Mouse (Mus musculus) embryonic facial prominence, embryonic 12.5 days (tissue): ENCODE data around the gene Yipf7. TPM values are rescaled to one million over a fixed set of nuclear protein-coding genes. Genes with fewer than 3 reads are reported as not detected.
A peak's percentile ranks its signal among the peaks of the same experiment; 100 is the strongest.

Source experiments
- ATAC-seq: fragments of 200-750 bp; cut with Nextera tagmentation; 2 replicates; pipeline ENCODE4 v1.8.0; 2017; ENCODE audit not compliant: insufficient number of reproducible peaks, insufficient read depth, low FRiP score, low TSS enrichment
- H3K27ac ChIP-seq: fragments of 300-500 bp; sonication (generic); 2 replicates; pipeline ENCODE4 v1.5.1; 2016; ENCODE audit warnings: mild to moderate bottlenecking
- H3K27me3 ChIP-seq: fragments of 300-500 bp; sonication (generic); 2 replicates; pipeline ENCODE4 v1.6.1; 2016; ENCODE audit warnings: mild to moderate bottlenecking, moderate library complexity
- H3K36me3 ChIP-seq: fragments of 300-500 bp; sonication (generic); 2 replicates; pipeline ENCODE4 v1.6.1; 2016; ENCODE audit warnings: mild to moderate bottlenecking
- H3K4me1 ChIP-seq: fragments of 300-500 bp; sonication (generic); 2 replicates; pipeline ENCODE4 v1.6.1; 2016
- H3K4me2 ChIP-seq: fragments of 300-500 bp; sonication (generic); replicated peaks from 2 replicates; pipeline ENCODE4 v1.6.1; 2016; ENCODE audit warnings: mild to moderate bottlenecking, moderate library complexity
- H3K4me3 ChIP-seq: fragments of 300-500 bp; sonication (generic); 2 replicates; pipeline ENCODE4 v1.5.1; 2016; ENCODE audit warnings: mild to moderate bottlenecking
- H3K9ac ChIP-seq: fragments of 300-500 bp; sonication (generic); 2 replicates; pipeline ENCODE4 v1.6.1; 2016; ENCODE audit warnings: mild to moderate bottlenecking, moderate library complexity
- H3K9me3 ChIP-seq: fragments of 300-500 bp; sonication (generic); 2 replicates; pipeline ENCODE4 v1.6.1; 2016; ENCODE audit warnings: mild to moderate bottlenecking, moderate library complexity
- WGBS: fragments of 180-500 bp; shearing (Covaris S2); methylation state at CpG from one replicate; pipeline ENCODE4 v1.1.7; 2016; 5-methylcytosine and 5-hydroxymethylcytosine counted together
- polyA plus RNA-seq: library from polyadenylated mRNA; unstranded; fragments of >200 nt; fragmentation: Nextera tagmentation; extraction: Ambion mirVana; gene quantifications from 2 replicates; pipeline ENCODE4 v1.2.1, GENCODE M21; 2016

The Yipf7 gene
- polyA plus RNA-seq: 0.22 TPM in 1 of 2 replicates, not detected in the other

- Histone ChIP-seq H3K4me3 (no peak within 1 kb of the TSS), H3K4me2 (no peak within 1 kb of the TSS), H3K4me1 (no peaks in the 10 kb centered on the region), H3K9ac (no peak within 1 kb of the TSS), H3K9me3 (no peaks in the 10 kb centered on the region), H3K27ac (no peak within 1 kb of the TSS), H3K36me3 (no peaks in the 10 kb centered on the region), H3K27me3 (no peaks in the 10 kb centered on the region)
- ATAC-seq: no peak
- WGBS: 72% methylated on average over 4 of the region's 4 CpGs
Measured at GRCm38 (mm10) chr5:69542489-69542888, at the start of gene Yipf7. Yipf7 (minus strand) TSS chr5:69542648.

- H3K27me3 ChIP-seq: no peaks in the 10 kb centered on the region
- peak; percentile 97 for ATAC-seq
- peak within 1 kb of the TSS; percentile 73 for H3K4me3 ChIP-seq
- peak within 1 kb of the TSS; percentile 66 for H3K4me2 ChIP-seq
- WGBS: 3% methylated on average over 42 of the region's 42 CpGs
- no peaks in the 10 kb centered on the region for H3K36me3 ChIP-seq
- no peaks in the 10 kb centered on the region for H3K9me3 ChIP-seq
- peak within 1 kb of the TSS; percentile 81 for H3K9ac ChIP-seq
- H3K4me1 ChIP-seq: no peaks in the 10 kb centered on the region
- H3K27ac ChIP-seq: peak within 1 kb of the TSS; percentile 89
Measured at GRCm38 (mm10) chr5:69591640-69592461, 49.4 kb upstream of the Yipf7 start, which contains the start of gene Gnpda2. Gnpda2 (minus strand) TSS chr5:69592340.

- H3K4me3 ChIP-seq: peak overlapping the region; percentile 70
- H3K36me3 ChIP-seq: peaks cover 7% of the 10 kb centered on the region
- no peaks in the 10 kb centered on the region for H3K4me1 ChIP-seq
- peak overlapping the region; percentile 97 for H3K9ac ChIP-seq
- peak overlapping the region; percentile 52 for H3K4me2 ChIP-seq
- no peak for ATAC-seq
- no peaks in the 10 kb centered on the region for H3K9me3 ChIP-seq
- no peaks in the 10 kb centered on the region for H3K27me3 ChIP-seq
- H3K27ac ChIP-seq: peak overlapping the region; percentile 88; the same call in 1 of the 2 replicates
- 5% methylated on average over 16 of the region's 16 CpGs for WGBS
Measured at GRCm38 (mm10) chr5:69557404-69557935, 15.0 kb upstream of the Yipf7 start.

- WGBS: 2% methylated on average over 72 of the region's 72 CpGs
- Histone ChIP-seq H3K36me3 (peaks cover 7% of the 10 kb centered on the region), H3K4me1 (no peaks in the 10 kb centered on the region), H3K9me3 (no peaks in the 10 kb centered on the region), H3K4me3 (peak within 1 kb of the TSS; percentile 70), H3K27ac (peak within 1 kb of the TSS; percentile 88), H3K4me2 (peak within 1 kb of the TSS; percentile 52), H3K27me3 (no peaks in the 10 kb centered on the region), H3K9ac (peak within 1 kb of the TSS; percentile 97)
- peak; percentile 86 for ATAC-seq
Measured at GRCm38 (mm10) chr5:69556628-69557403, 14.4 kb upstream of the Yipf7 start, which contains the start of gene Guf1. Guf1 (plus strand) TSS chr5:69556923.

GRCm38 (mm10) chr5:69541680-69542079 lies 768 bp downstream of the Yipf7 start:
- H3K4me3 ChIP-seq: no peak overlapping the region
- 91% methylated on average over 1 of the region's 1 CpGs for WGBS
- H3K9me3 ChIP-seq: no peaks in the 10 kb centered on the region
- ATAC-seq: no peak
- H3K9ac ChIP-seq: no peak overlapping the region
- H3K36me3 ChIP-seq: no peaks in the 10 kb centered on the region
- H3K4me2 ChIP-seq: no peak overlapping the region
- H3K4me1 ChIP-seq: no peaks in the 10 kb centered on the region
- no peak overlapping the region for H3K27ac ChIP-seq
- H3K27me3 ChIP-seq: no peaks in the 10 kb centered on the region

- ATAC-seq: no peak
- no peak overlapping the region for H3K27ac ChIP-seq
- H3K27me3 ChIP-seq: no peaks in the 10 kb centered on the region
- no peaks in the 10 kb centered on the region for H3K9me3 ChIP-seq
- no peak overlapping the region for H3K4me2 ChIP-seq
- H3K4me1 ChIP-seq: no peaks in the 10 kb centered on the region
- H3K9ac ChIP-seq: no peak overlapping the region
- H3K36me3 ChIP-seq: no peaks in the 10 kb centered on the region
- no peak overlapping the region for H3K4me3 ChIP-seq
Measured at GRCm38 (mm10) chr5:69523944-69524343, 18.5 kb downstream of the Yipf7 start.

GRCm38 (mm10) chr5:69522064-69522463 lies 20.4 kb downstream of the Yipf7 start:
- Histone ChIP-seq H3K36me3 (no peaks in the 10 kb centered on the region), H3K27me3 (no peaks in the 10 kb centered on the region), H3K27ac (no peak overlapping the region), H3K4me3 (no peak overlapping the region), H3K4me2 (no peak overlapping the region), H3K4me1 (no peaks in the 10 kb centered on the region), H3K9me3 (no peaks in the 10 kb centered on the region), H3K9ac (no peak overlapping the region)
- no peak for ATAC-seq
- WGBS: 69% methylated on average over 5 of the region's 5 CpGs

- WGBS: 36% methylated on average over 7 of the region's 7 CpGs
- Histone ChIP-seq H3K4me1 (no peaks in the 10 kb centered on the region), H3K9ac (no peak overlapping the region), H3K4me3 (no peak overlapping the region), H3K9me3 (no peaks in the 10 kb centered on the region), H3K36me3 (no peaks in the 10 kb centered on the region), H3K4me2 (no peak overlapping the region), H3K27ac (no peak overlapping the region), H3K27me3 (no peaks in the 10 kb centered on the region)
- no peak for ATAC-seq
Measured at GRCm38 (mm10) chr5:69520661-69521278, 21.7 kb downstream of the Yipf7 start.

GRCm38 (mm10) chr5:69512203-69512602 lies 30.2 kb downstream of the Yipf7 start:
- ATAC-seq: no peak
- 52% methylated on average over 4 of the region's 4 CpGs for WGBS
- no peak overlapping the region for H3K4me3 ChIP-seq
- H3K4me1 ChIP-seq: no peaks in the 10 kb centered on the region
- no peak overlapping the region for H3K27ac ChIP-seq
- no peaks in the 10 kb centered on the region for H3K27me3 ChIP-seq
- H3K9ac ChIP-seq: no peak overlapping the region
- no peak overlapping the region for H3K4me2 ChIP-seq
- no peaks in the 10 kb centered on the region for H3K36me3 ChIP-seq
- no peaks in the 10 kb centered on the region for H3K9me3 ChIP-seq

- no peak overlapping the region for H3K27ac ChIP-seq
- H3K9me3 ChIP-seq: no peaks in the 10 kb centered on the region
- no peaks in the 10 kb centered on the region for H3K4me1 ChIP-seq
- ATAC-seq: no peak
- no peaks in the 10 kb centered on the region for H3K36me3 ChIP-seq
- no peaks in the 10 kb centered on the region for H3K27me3 ChIP-seq
- no peak overlapping the region for H3K4me3 ChIP-seq
- no peak overlapping the region for H3K9ac ChIP-seq
- no peak overlapping the region for H3K4me2 ChIP-seq
- 40% methylated on average over 3 of the region's 3 CpGs for WGBS
Measured at GRCm38 (mm10) chr5:69511631-69512030, 30.8 kb downstream of the Yipf7 start.

GRCm38 (mm10) chr5:69507045-69507444 lies 35.4 kb downstream of the Yipf7 start:
- ATAC-seq: no peak
- Histone ChIP-seq H3K4me1 (no peaks in the 10 kb centered on the region), H3K9me3 (no peaks in the 10 kb centered on the region), H3K27me3 (no peaks in the 10 kb centered on the region), H3K4me2 (no peak overlapping the region), H3K4me3 (no peak overlapping the region), H3K36me3 (no peaks in the 10 kb centered on the region), H3K27ac (no peak overlapping the region), H3K9ac (no peak overlapping the region)
- WGBS: 80% methylated on average over 3 of the region's 3 CpGs
